Mouse (Mus musculus) lung, postnatal 0 days (tissue): ENCODE measurements at regions not wholly inside any gene's neighbourhood (a gene's known extent, or its start where the extent isn't known, plus 50 kb on each side); places are given as distances from the start of the nearest gene placed in this dataset.

Source experiments
- ATAC-seq: fragments of 200-750 bp; cut with Nextera tagmentation; 2 replicates; pipeline ENCODE4 v1.8.0; 2017; ENCODE audit warnings: moderate library complexity
- DNase-seq: peaks from one replicate; pipeline ENCODE4 v3.0.0-alpha.2; 2016; ENCODE audit warnings: low spot score
- H3K27ac ChIP-seq: fragments of 300-500 bp; sonication (generic); 2 replicates; pipeline ENCODE4 v1.5.1; 2014; ENCODE audit warnings: antibody characterized with exemption, mild to moderate bottlenecking, low read length, mixed read lengths
- H3K27me3 ChIP-seq: fragments of 300-500 bp; sonication (generic); replicated peaks from 2 replicates; pipeline ENCODE4 v1.6.1; 2014; ENCODE audit warnings: low read length, mixed read lengths; ENCODE audit not compliant: insufficient read depth
- H3K36me3 ChIP-seq: fragments of 300-500 bp; sonication (generic); 2 replicates; pipeline ENCODE4 v1.6.1; 2014; ENCODE audit warnings: low read length, mixed read lengths; ENCODE audit not compliant: insufficient read depth
- H3K4me1 ChIP-seq: fragments of 300-500 bp; sonication (generic); 2 replicates; pipeline ENCODE4 v1.6.1; 2014; ENCODE audit warnings: antibody characterized with exemption, low read depth, low read length, mixed read lengths; ENCODE audit not compliant: insufficient read depth
- H3K4me2 ChIP-seq: fragments of 300-500 bp; sonication (generic); replicated peaks from 2 replicates; pipeline ENCODE4 v1.6.1; 2014; ENCODE audit warnings: low read depth, mild to moderate bottlenecking, low read length, moderate library complexity, mixed read lengths
- H3K4me3 ChIP-seq: fragments of 300-500 bp; sonication (generic); 2 replicates; pipeline ENCODE4 v1.5.1; 2014; ENCODE audit warnings: low read depth, low read length
- H3K9ac ChIP-seq: fragments of 300-500 bp; sonication (generic); replicated peaks from 2 replicates; pipeline ENCODE4 v1.6.1; 2014; ENCODE audit warnings: low read depth, mild to moderate bottlenecking
- H3K9me3 ChIP-seq: fragments of 300-500 bp; sonication (generic); 2 replicates; pipeline ENCODE4 v1.6.1; 2016; ENCODE audit warnings: low read length, mixed read lengths
- CTCF ChIP-seq: IDR thresholded peaks from 2 replicates; pipeline ENCODE4 v1.5.1; 2016; ENCODE audit warnings: antibody characterized with exemption, mild to moderate bottlenecking
- EP300 ChIP-seq: IDR thresholded peaks from 2 replicates; pipeline ENCODE4 v1.6.1; 2016; ENCODE audit warnings: antibody characterized with exemption, mild to moderate bottlenecking, control low read depth
- WGBS: fragments of 180-500 bp; shearing (Covaris S2); extraction: QIAGEN DNeasy Blood & Tissue Kit; methylation state at CpG from one replicate; pipeline ENCODE4 v1.1.7; 2014; 5-methylcytosine and 5-hydroxymethylcytosine counted together

DNA sequence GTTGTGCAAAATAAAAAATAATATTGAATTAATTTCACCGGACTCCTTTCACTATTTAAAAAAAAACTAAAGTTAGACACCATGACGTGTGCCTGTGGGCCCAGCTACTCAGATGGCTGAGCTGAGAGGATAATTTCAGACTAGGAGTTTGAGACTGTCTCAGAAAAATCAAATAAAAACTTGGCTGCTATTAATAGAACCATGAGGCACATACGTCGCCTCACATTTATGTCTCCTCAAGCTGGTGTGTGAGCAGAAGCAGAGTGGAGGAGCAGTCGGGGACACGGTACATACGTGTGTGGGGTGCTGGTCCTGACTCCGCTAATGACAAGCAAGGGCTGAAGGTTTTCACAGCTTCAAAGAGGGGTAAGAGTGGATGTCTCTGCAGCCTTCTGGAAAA, 52.8 kb upstream of the Dmrtb1 start:
- H3K4me1 ChIP-seq, result no peaks in the 10 kb centered on the region
- no peaks in the 10 kb centered on the region for H3K27me3 ChIP-seq
- no peak overlapping the region for H3K4me3 ChIP-seq
- no peak overlapping the region for H3K4me2 ChIP-seq
- H3K9me3 ChIP-seq, result no peaks in the 10 kb centered on the region
- DNase-seq (no peak), ATAC-seq (no peak)
- no peaks in the 10 kb centered on the region for H3K36me3 ChIP-seq
- TF ChIP-seq EP300, result no peak
- TF ChIP-seq CTCF, result no peak
- 84% methylated on average over 8 of the region's 8 CpGs for WGBS
- H3K27ac ChIP-seq, result no peak overlapping the region
- no peak overlapping the region for H3K9ac ChIP-seq

DNA sequence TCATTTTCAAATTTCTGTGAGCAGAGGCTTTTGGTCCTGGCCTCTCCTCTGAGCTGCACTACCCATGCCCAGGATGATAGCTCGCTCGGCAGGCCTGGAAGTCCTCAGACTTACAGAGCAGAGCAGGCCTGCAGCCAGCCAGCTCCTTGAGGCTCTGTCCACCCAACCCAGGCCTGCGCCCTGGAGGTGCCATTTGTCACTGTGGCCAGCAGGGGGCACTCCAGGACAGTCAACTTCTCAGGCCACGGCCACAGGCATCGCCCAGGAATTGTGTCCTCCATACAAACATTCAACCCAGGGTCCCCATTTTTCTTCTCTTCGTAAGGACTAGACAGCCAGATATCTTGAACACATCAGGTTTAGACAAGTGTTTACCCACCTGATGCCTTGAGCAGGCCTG, 53.9 kb upstream of the Dmrtb1 start:
- H3K27me3 ChIP-seq, result no peaks in the 10 kb centered on the region
- H3K4me2 ChIP-seq, result no peak overlapping the region
- H3K36me3 ChIP-seq, result no peaks in the 10 kb centered on the region
- DNase-seq (peak; percentile 74), ATAC-seq (peak; percentile 84)
- 1% methylated on average over 6 of the region's 6 CpGs for WGBS
- H3K4me3 ChIP-seq, result no peak overlapping the region
- no peaks in the 10 kb centered on the region for H3K9me3 ChIP-seq
- no peaks in the 10 kb centered on the region for H3K4me1 ChIP-seq
- H3K9ac ChIP-seq, result no peak overlapping the region
- TF ChIP-seq CTCF, result peak; percentile 97
- TF ChIP-seq EP300, result no peak
- H3K27ac ChIP-seq, result no peak overlapping the region

DNA sequence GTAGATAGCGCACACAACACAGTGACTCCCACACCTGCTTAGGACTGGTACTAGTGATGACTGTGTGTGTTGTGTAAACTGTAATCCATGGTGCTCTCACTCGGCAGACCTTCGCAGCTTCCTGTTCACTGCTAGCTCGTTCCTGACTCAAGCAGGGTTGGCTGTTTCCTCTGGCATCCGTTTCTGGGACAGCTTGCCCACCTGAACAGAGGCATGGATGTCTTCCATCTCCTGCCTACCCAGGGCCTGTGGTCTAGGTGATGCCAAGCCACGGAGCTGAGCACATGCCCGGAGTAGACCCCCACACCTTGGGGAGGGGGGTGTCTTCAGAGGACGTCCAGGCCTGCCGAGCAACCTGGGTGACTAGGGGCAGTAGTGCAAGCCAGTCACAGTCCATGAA, 54.7 kb upstream of the Dmrtb1 start:
- Histone ChIP-seq H3K4me3 (no peak overlapping the region), H3K4me1 (no peaks in the 10 kb centered on the region), H3K4me2 (no peak overlapping the region), H3K27me3 (no peaks in the 10 kb centered on the region), H3K9me3 (no peaks in the 10 kb centered on the region), H3K9ac (no peak overlapping the region), H3K27ac (no peak overlapping the region), H3K36me3 (no peaks in the 10 kb centered on the region)
- WGBS, result 68% methylated on average over 9 of the region's 9 CpGs
- DNase-seq (no peak), ATAC-seq (no peak)
- no peak for TF ChIP-seq CTCF

DNA sequence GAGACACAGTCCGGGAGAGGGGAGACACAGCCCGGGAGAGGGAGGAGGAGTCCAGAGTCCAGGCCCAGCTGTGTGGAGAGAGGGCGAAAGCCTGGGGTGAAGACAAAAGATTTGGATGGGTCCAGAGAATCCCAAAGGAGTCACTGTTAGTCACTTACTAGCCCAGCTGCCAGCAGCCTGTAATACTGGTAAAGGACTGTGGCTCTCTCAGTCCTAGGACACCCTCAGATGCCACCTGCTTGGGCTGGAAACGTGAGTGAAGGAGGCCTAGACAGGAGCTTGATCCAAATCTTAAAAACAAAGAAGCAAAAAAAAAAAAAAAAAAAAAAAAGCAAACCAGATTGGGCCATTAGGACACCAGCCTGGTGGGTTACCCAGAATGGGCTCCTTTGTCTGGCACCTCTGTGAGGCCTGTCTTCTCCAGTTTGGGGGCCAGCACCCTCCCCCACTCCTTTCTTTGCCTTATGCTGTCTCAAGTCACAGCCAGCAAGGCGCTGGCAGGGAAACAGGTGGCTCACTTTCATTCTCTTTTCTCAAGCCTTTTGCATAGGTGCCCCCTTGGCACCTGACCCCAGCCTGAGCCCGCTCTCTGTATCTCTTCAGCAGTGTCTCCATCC, 55.9 kb upstream of the Dmrtb1 start:
- ATAC-seq, result no peak
- Histone ChIP-seq H3K4me1 (no peaks in the 10 kb centered on the region), H3K27ac (no peak overlapping the region), H3K4me3 (no peak overlapping the region), H3K4me2 (no peak overlapping the region), H3K9ac (no peak overlapping the region), H3K36me3 (no peaks in the 10 kb centered on the region), H3K27me3 (no peaks in the 10 kb centered on the region), H3K9me3 (no peaks in the 10 kb centered on the region)
- 77% methylated on average over 5 of the region's 6 CpGs for WGBS
- DNase-seq, result no peak
- TF ChIP-seq CTCF, result no peak
- TF ChIP-seq EP300, result no peak

DNA sequence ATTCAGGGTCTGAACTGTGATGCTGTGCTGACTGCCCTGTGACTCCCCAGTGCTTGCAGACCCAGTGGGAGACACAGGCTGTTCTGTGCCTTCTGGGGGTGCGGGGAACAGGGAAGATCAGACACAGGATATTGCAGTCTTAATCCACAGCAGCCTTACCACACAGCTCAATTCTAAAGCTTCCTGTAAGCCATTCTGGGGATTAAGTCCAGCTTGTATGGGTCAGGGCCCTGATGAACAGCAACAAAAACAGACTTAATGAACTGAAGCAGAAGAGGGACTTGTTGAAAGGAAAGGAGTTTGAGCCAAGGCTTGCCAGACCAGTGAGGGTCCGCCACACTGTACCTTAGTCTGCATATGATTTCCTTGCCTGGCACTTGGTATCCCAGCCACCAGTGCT, 58.4 kb upstream of the Lrp8 start:
- no peaks in the 10 kb centered on the region for H3K4me1 ChIP-seq
- no peaks in the 10 kb centered on the region for H3K36me3 ChIP-seq
- no peak for DNase-seq
- no peak overlapping the region for H3K9ac ChIP-seq
- ATAC-seq, result no peak
- H3K4me3 ChIP-seq, result no peak overlapping the region
- no peaks in the 10 kb centered on the region for H3K9me3 ChIP-seq
- no peak overlapping the region for H3K27ac ChIP-seq
- no peaks in the 10 kb centered on the region for H3K27me3 ChIP-seq
- 88% methylated on average over 2 of the region's 2 CpGs for WGBS
- H3K4me2 ChIP-seq, result no peak overlapping the region
- TF ChIP-seq CTCF (no peak), EP300 (no peak)

DNA sequence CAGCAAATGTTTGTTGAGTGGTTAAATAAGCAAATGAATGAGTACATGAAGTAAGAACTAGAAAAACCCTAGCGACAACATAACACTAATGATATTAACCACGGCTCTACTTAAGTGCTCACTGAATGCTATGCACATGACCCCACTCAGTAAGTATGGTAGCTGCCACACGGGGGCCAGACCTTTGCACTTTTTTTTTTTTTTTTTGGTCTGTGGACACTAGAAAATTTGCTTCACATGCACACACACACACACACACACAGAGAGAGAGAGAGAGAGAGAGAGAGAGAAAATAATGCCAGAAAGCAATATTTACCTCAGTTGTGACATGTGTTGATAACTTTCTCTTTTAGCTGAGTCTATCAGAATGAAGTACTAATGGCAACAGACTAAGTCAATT, 55.7 kb upstream of the Lrp8 start:
- Histone ChIP-seq H3K4me1 (no peaks in the 10 kb centered on the region), H3K9me3 (no peaks in the 10 kb centered on the region), H3K27me3 (no peaks in the 10 kb centered on the region), H3K4me2 (no peak overlapping the region), H3K4me3 (no peak overlapping the region), H3K27ac (no peak overlapping the region), H3K36me3 (no peaks in the 10 kb centered on the region), H3K9ac (no peak overlapping the region)
- ATAC-seq, result no peak
- DNase-seq, result no peak
- 48% methylated on average over 3 of the region's 3 CpGs for WGBS
- TF ChIP-seq EP300, result no peak
- TF ChIP-seq CTCF, result no peak

DNA sequence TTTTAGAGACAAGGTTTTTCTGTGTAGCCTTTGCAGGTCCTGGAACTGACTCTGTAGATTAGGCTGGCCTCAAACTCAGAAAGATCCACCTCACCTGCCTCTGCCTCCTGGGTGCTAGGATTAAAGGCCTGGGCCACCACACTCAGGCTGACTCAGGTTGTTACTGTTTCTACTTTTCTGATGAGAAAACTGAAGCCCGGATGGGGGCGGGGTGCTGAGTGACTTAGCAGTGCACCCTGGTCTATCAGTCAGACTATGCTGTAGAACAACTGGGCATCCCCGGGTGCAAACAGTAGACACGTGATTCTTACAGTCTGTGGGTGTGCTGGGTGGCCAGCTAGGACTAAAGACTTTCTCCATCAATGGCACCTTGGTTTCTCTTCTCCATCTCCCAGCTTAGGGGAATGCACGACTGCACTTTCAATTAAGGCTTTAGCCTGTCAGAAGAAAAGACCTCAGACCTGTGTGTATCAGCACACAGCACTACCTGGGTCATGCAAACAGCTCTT, 55.1 kb upstream of the Lrp8 start:
- 75% methylated on average over 5 of the region's 5 CpGs for WGBS

More for the DNA sequence above, 55.1 kb upstream of the Lrp8 start:
- Histone ChIP-seq H3K36me3 (no peaks in the 10 kb centered on the region), H3K4me2 (no peak overlapping the region), H3K27me3 (no peaks in the 10 kb centered on the region), H3K27ac (no peak overlapping the region), H3K9me3 (no peaks in the 10 kb centered on the region), H3K4me1 (no peaks in the 10 kb centered on the region), H3K9ac (no peak overlapping the region), H3K4me3 (no peak overlapping the region)
- ATAC-seq (no peak), DNase-seq (no peak)
- no peak for TF ChIP-seq CTCF
- TF ChIP-seq EP300, result no peak
